Mouse (Mus musculus) C2C12 (cell line): Measurements from ENCODE around the gene Olfr395.

Experiments used
- CEBPB ChIP-seq: IDR thresholded peaks from one replicate; pipeline ENCODE4 v1.6.1; 2011; ENCODE audit warnings: low read depth, mild to moderate bottlenecking, control low read depth, moderate library complexity
- CTCF ChIP-seq: IDR thresholded peaks from one replicate; pipeline ENCODE4 v1.5.1; 2011; ENCODE audit not compliant: control insufficient read depth, insufficient read depth, insufficient read length
- FOSL1 ChIP-seq: IDR thresholded peaks from one replicate; pipeline ENCODE4 v1.8.0; 2011; ENCODE audit warnings: mild to moderate bottlenecking, low read length; ENCODE audit not compliant: poor library complexity, insufficient read depth, severe bottlenecking
- MAX ChIP-seq: IDR thresholded peaks from one replicate; pipeline ENCODE4 v1.6.1; 2011; ENCODE audit warnings: mild to moderate bottlenecking, control low read depth
- MYOD1 ChIP-seq: IDR thresholded peaks from one replicate; pipeline ENCODE4 v1.6.1; 2011; ENCODE audit warnings: low read depth; ENCODE audit not compliant: control insufficient read depth, insufficient read length
- MYOG ChIP-seq: IDR thresholded peaks from one replicate; pipeline ENCODE4 v1.6.1; 2011; ENCODE audit not compliant: control insufficient read depth, insufficient read length; ENCODE audit errors: extremely low read depth
- USF1 ChIP-seq: IDR thresholded peaks from one replicate; pipeline ENCODE4 v1.6.1; 2011; ENCODE audit warnings: low read depth, mild to moderate bottlenecking, control low read depth, moderate library complexity

- TF ChIP-seq CTCF (no peak), MYOD1 (no peak), USF1 (no peak), MAX (no peak), MYOG (no peak), CEBPB (no peak), FOSL1 (no peak)
These were observed 18.4 kb downstream of the Olfr395 start, which contains the start of gene Olfr394 for GRCm38 (mm10) chr11:73890671-73891070.
